25 mouse cellular contexts compared by ENCODE assay signal in genomic region chr16:44165182-44165581, GRCm38 (mm10). TPM values are rescaled to one million over a fixed set of nuclear protein-coding genes. Genes with fewer than 3 reads are reported as not detected.
DNase-seq lines count a peak whose midpoint lies in the region; ATAC-seq lines count a peak whose summit lies in the region.
"Had no signal": no experiment of that assay in that cellular context is flagged by ENCODE, and none has a peak within 500 bp of the region (broad histone marks: within the 10 kb centered on the region; RNA-seq: fewer than 3 reads in every experiment).

No protein-coding gene starts in this region.

- H3K4me2 ChIP-seq in embryonic facial prominence, embryonic 14.5 days (ENCODE audit: low read depth, low read length): no peak overlapping the region
- H3K4me2 ChIP-seq in midbrain, embryonic 11.5 days: no peak overlapping the region
- no peak overlapping the region for H3K4me2 ChIP-seq in midbrain, embryonic 15.5 days
- H3K4me2 ChIP-seq in hindbrain, embryonic 14.5 days (replicated peaks): no peak overlapping the region
- H3K4me2 ChIP-seq: forebrain, embryonic 12.5 days; heart, embryonic 15.5 days; limb, embryonic 12.5 days; neural tube, embryonic 15.5 days had no signal

- DNase-seq in embryonic facial prominence, embryonic 14.5 days (ENCODE audit: low spot score): peak; percentile 53
- no peak for DNase-seq in embryonic facial prominence, embryonic 10.5 days (ENCODE audit: low spot score)
- DNase-seq in midbrain, embryonic 11.5 days (ENCODE audit: low spot score, missing footprints): peak; percentile 79
- DNase-seq in hindbrain, embryonic 14.5 days (ENCODE audit: low spot score): no peak
- no peak for DNase-seq in layer of hippocampus, postnatal 36 days
- DNase-seq: cerebellum, adult 18-20 months; cerebellum, postnatal 25 days; embryo, embryonic 11 days; gastrocnemius, postnatal 14 days; heart, postnatal 4 days; kidney, adult 8-10 months; kidney, postnatal 14 days; lung, postnatal 10 days; spleen, adult 18-20 months; thymus, adult 18-20 months had no signal

- ATAC-seq in embryonic facial prominence, embryonic 14.5 days (ENCODE audit: low read depth): no peak
- ATAC-seq in midbrain, embryonic 11.5 days (ENCODE audit: low FRiP score): no peak
- ATAC-seq in midbrain, embryonic 15.5 days (replicated peaks): no peak
- ATAC-seq in megakaryocyte progenitor cell, adult 5-6 weeks (replicated peaks; ENCODE audit: poor library complexity): peak; percentile 58
- no peak for ATAC-seq in erythroblast, adult 5-6 weeks (replicated peaks; ENCODE audit: low FRiP score, poor library complexity, severe bottlenecking)
- no peak for ATAC-seq in hindbrain, embryonic 14.5 days (ENCODE audit: low FRiP score)
- ATAC-seq: CD4-positive, CD25-positive, alpha-beta regulatory T cell, adult 4 months; hindbrain, embryonic 16.5 days; midbrain, embryonic 16.5 days had no signal

- H3K36me3 ChIP-seq in embryonic facial prominence, embryonic 14.5 days (ENCODE audit: control insufficient read depth, insufficient read depth, low read length): peaks cover 7% of the 10 kb centered on the region; the same call in 1 of the 2 replicates
- peaks cover 22% of the 10 kb centered on the region for H3K36me3 ChIP-seq in embryonic facial prominence, embryonic 10.5 days (replicated peaks)
- H3K36me3 ChIP-seq in midbrain, embryonic 11.5 days (ENCODE audit: control insufficient read depth, insufficient read depth, low read length): no peaks in the 10 kb centered on the region
- H3K36me3 ChIP-seq in midbrain, embryonic 15.5 days (replicated peaks): no peaks in the 10 kb centered on the region
- H3K36me3 ChIP-seq in hindbrain, embryonic 14.5 days (replicated peaks; ENCODE audit: control insufficient read depth, insufficient read depth): peaks cover 7% of the 10 kb centered on the region
- H3K36me3 ChIP-seq: forebrain, embryonic 12.5 days; neural tube, embryonic 15.5 days had no signal

- H3K4me3 ChIP-seq in embryonic facial prominence, embryonic 14.5 days (ENCODE audit: low read depth, low read length): no peak overlapping the region
- no peak overlapping the region for H3K4me3 ChIP-seq in embryonic facial prominence, embryonic 10.5 days
- no peak overlapping the region for H3K4me3 ChIP-seq in midbrain, embryonic 11.5 days (ENCODE audit: low read depth, low read length)
- no peak overlapping the region for H3K4me3 ChIP-seq in midbrain, embryonic 15.5 days
- H3K4me3 ChIP-seq in hindbrain, embryonic 14.5 days (replicated peaks; ENCODE audit: low read length): no peak overlapping the region
- H3K4me3 ChIP-seq: forebrain, embryonic 12.5 days; heart, embryonic 15.5 days; limb, embryonic 12.5 days; neural tube, embryonic 15.5 days had no signal

- no peaks in the 10 kb centered on the region for H3K27me3 ChIP-seq in embryonic facial prominence, embryonic 14.5 days (replicated peaks; ENCODE audit: control insufficient read depth, insufficient read depth, low read length)
- H3K27me3 ChIP-seq in embryonic facial prominence, embryonic 10.5 days (replicated peaks; ENCODE audit: low read depth, poor library complexity, severe bottlenecking): no peaks in the 10 kb centered on the region
- no peaks in the 10 kb centered on the region for H3K27me3 ChIP-seq in midbrain, embryonic 11.5 days (ENCODE audit: control insufficient read depth, insufficient read depth, low read length)
- no peaks in the 10 kb centered on the region for H3K27me3 ChIP-seq in midbrain, embryonic 15.5 days (replicated peaks)
- H3K27me3 ChIP-seq in hindbrain, embryonic 14.5 days (ENCODE audit: control insufficient read depth, insufficient read depth, low read length): no peaks in the 10 kb centered on the region
- H3K27me3 ChIP-seq: forebrain, embryonic 12.5 days; heart, embryonic 15.5 days; limb, embryonic 12.5 days; neural tube, embryonic 15.5 days had no signal

- H3K27ac ChIP-seq in embryonic facial prominence, embryonic 14.5 days (replicated peaks; ENCODE audit: low read depth, low read length): no peak overlapping the region
- no peak overlapping the region for H3K27ac ChIP-seq in embryonic facial prominence, embryonic 10.5 days (replicated peaks)
- H3K27ac ChIP-seq in midbrain, embryonic 11.5 days (ENCODE audit: low read depth, low read length): no peak overlapping the region
- no peak overlapping the region for H3K27ac ChIP-seq in midbrain, embryonic 15.5 days
- no peak overlapping the region for H3K27ac ChIP-seq in hindbrain, embryonic 14.5 days
- H3K27ac ChIP-seq: forebrain, embryonic 12.5 days; heart, embryonic 15.5 days; limb, embryonic 12.5 days; neural tube, embryonic 15.5 days had no signal

- WGBS in embryonic facial prominence, embryonic 14.5 days: 25% methylated on average over 3 of the region's 3 CpGs
- WGBS in embryonic facial prominence, embryonic 10.5 days: 62% methylated on average over 3 of the region's 3 CpGs
- 69% methylated on average over 3 of the region's 3 CpGs for WGBS in midbrain, embryonic 11.5 days
- 68% methylated on average over 3 of the region's 3 CpGs for WGBS in midbrain, embryonic 15.5 days
- WGBS in hindbrain, embryonic 14.5 days: 64% methylated on average over 3 of the region's 3 CpGs

- H3K9ac ChIP-seq in embryonic facial prominence, embryonic 14.5 days (ENCODE audit: low read depth, low read length): no peak overlapping the region
- H3K9ac ChIP-seq in midbrain, embryonic 11.5 days (ENCODE audit: low read length): no peak overlapping the region
- no peak overlapping the region for H3K9ac ChIP-seq in midbrain, embryonic 15.5 days
- H3K9ac ChIP-seq in hindbrain, embryonic 14.5 days: no peak overlapping the region
- H3K9ac ChIP-seq: forebrain, embryonic 12.5 days; heart, embryonic 15.5 days; limb, embryonic 12.5 days; neural tube, embryonic 15.5 days had no signal

- H3K4me1 ChIP-seq in embryonic facial prominence, embryonic 14.5 days (ENCODE audit: control insufficient read depth, insufficient read depth, low read length): no peaks in the 10 kb centered on the region
- no peaks in the 10 kb centered on the region for H3K4me1 ChIP-seq in embryonic facial prominence, embryonic 10.5 days
- H3K4me1 ChIP-seq in midbrain, embryonic 11.5 days (ENCODE audit: control insufficient read depth, insufficient read depth, low read length): no peaks in the 10 kb centered on the region
- no peaks in the 10 kb centered on the region for H3K4me1 ChIP-seq in midbrain, embryonic 15.5 days
- no peaks in the 10 kb centered on the region for H3K4me1 ChIP-seq in hindbrain, embryonic 14.5 days (replicated peaks; ENCODE audit: control insufficient read depth, insufficient read depth, low read length)
- H3K4me1 ChIP-seq: forebrain, embryonic 12.5 days; heart, embryonic 15.5 days; limb, embryonic 12.5 days; neural tube, embryonic 15.5 days had no signal

- H3K9me3 ChIP-seq in embryonic facial prominence, embryonic 14.5 days (ENCODE audit: control insufficient read depth, low read length): no peaks in the 10 kb centered on the region
- no peaks in the 10 kb centered on the region for H3K9me3 ChIP-seq in embryonic facial prominence, embryonic 10.5 days
- no peaks in the 10 kb centered on the region for H3K9me3 ChIP-seq in midbrain, embryonic 11.5 days (ENCODE audit: control insufficient read depth, low read length)
- no peaks in the 10 kb centered on the region for H3K9me3 ChIP-seq in midbrain, embryonic 15.5 days
- no peaks in the 10 kb centered on the region for H3K9me3 ChIP-seq in hindbrain, embryonic 14.5 days (ENCODE audit: control insufficient read depth, low read length)
- H3K9me3 ChIP-seq: forebrain, embryonic 12.5 days; heart, embryonic 15.5 days; limb, embryonic 12.5 days; neural tube, embryonic 15.5 days had no signal

RNA-seq across cellular contexts. Expression of gene Usf3, which starts 7.9 kb away (rescaled TPM):
- polyA plus RNA-seq in embryonic facial prominence, embryonic 14.5 days (2014; fragmentation: Nextera tagmentation; extraction: Ambion mirVana): 4.7 and 5.5 TPM in 2 replicates
- polyA plus RNA-seq in embryonic facial prominence, embryonic 10.5 days (2016; fragmentation: Nextera tagmentation; extraction: Ambion mirVana): 2.6 TPM in 2 replicates
- 4.1 and 4.6 TPM in 2 replicates for polyA plus RNA-seq in midbrain, embryonic 11.5 days (2014; fragmentation: Nextera tagmentation; extraction: Ambion mirVana)
- 2.8 and 2.9 TPM in 2 replicates for polyA plus RNA-seq in midbrain, embryonic 15.5 days (2015; fragmentation: Nextera tagmentation; extraction: Ambion mirVana)
- 26.5 and 30.7 TPM in 2 replicates for total RNA-seq in megakaryocyte progenitor cell, adult 5-6 weeks (2015)
- total RNA-seq in megakaryocyte progenitor cell, adult 5-6 weeks (2017): 9.4 and 10.0 TPM in 2 replicates
- total RNA-seq in erythroblast, adult 5-6 weeks (2015; ENCODE audit: low replicate concordance): 11.7 and 15.9 TPM in 2 replicates
- total RNA-seq in erythroblast, adult 5-6 weeks (2017; ENCODE audit: low replicate concordance): 4.4 and 7.1 TPM in 2 replicates
- polyA plus RNA-seq in hindbrain, embryonic 14.5 days (2014; fragmentation: Nextera tagmentation; extraction: Ambion mirVana): 4.4 and 4.7 TPM in 2 replicates
- total RNA-seq in layer of hippocampus, postnatal 36 days (2021): 10 to 100 TPM; 36.5 to 46.7 TPM

RNA-seq across cellular contexts. Expression of gene Naa50, which starts 25.6 kb away (rescaled TPM):
- 88.8 and 92.1 TPM in 2 replicates for polyA plus RNA-seq in embryonic facial prominence, embryonic 14.5 days (2014; fragmentation: Nextera tagmentation; extraction: Ambion mirVana)
- 133 and 135 TPM in 2 replicates for polyA plus RNA-seq in embryonic facial prominence, embryonic 10.5 days (2016; fragmentation: Nextera tagmentation; extraction: Ambion mirVana)
- 100 and 111 TPM in 2 replicates for polyA plus RNA-seq in midbrain, embryonic 11.5 days (2014; fragmentation: Nextera tagmentation; extraction: Ambion mirVana)
- polyA plus RNA-seq in midbrain, embryonic 15.5 days (2015; fragmentation: Nextera tagmentation; extraction: Ambion mirVana): 58.6 and 60.8 TPM in 2 replicates
- 164 and 170 TPM in 2 replicates for total RNA-seq in megakaryocyte progenitor cell, adult 5-6 weeks (2015)
- 112 and 129 TPM in 2 replicates for total RNA-seq in megakaryocyte progenitor cell, adult 5-6 weeks (2017)
- 25.6 and 34.9 TPM in 2 replicates for total RNA-seq in erythroblast, adult 5-6 weeks (2015; ENCODE audit: low replicate concordance)
- total RNA-seq in erythroblast, adult 5-6 weeks (2017; ENCODE audit: low replicate concordance): 22.5 and 29.0 TPM in 2 replicates
- polyA plus RNA-seq in hindbrain, embryonic 14.5 days (2014; fragmentation: Nextera tagmentation; extraction: Ambion mirVana): 41.0 and 46.7 TPM in 2 replicates
- total RNA-seq in layer of hippocampus, postnatal 36 days (2021): 10 to 100 TPM; 64.5 to 68.8 TPM

RNA-seq across cellular contexts. Expression of gene Atp6v1a, which starts 25.7 kb away (rescaled TPM):
- polyA plus RNA-seq in embryonic facial prominence, embryonic 14.5 days (2014; fragmentation: Nextera tagmentation; extraction: Ambion mirVana): 75.2 and 76.2 TPM in 2 replicates
- polyA plus RNA-seq in embryonic facial prominence, embryonic 10.5 days (2016; fragmentation: Nextera tagmentation; extraction: Ambion mirVana): 40.5 and 42.8 TPM in 2 replicates
- 72.1 and 81.9 TPM in 2 replicates for polyA plus RNA-seq in midbrain, embryonic 11.5 days (2014; fragmentation: Nextera tagmentation; extraction: Ambion mirVana)
- 128 and 133 TPM in 2 replicates for polyA plus RNA-seq in midbrain, embryonic 15.5 days (2015; fragmentation: Nextera tagmentation; extraction: Ambion mirVana)
- 49.5 and 51.9 TPM in 2 replicates for total RNA-seq in megakaryocyte progenitor cell, adult 5-6 weeks (2015)
- 81.0 and 83.3 TPM in 2 replicates for total RNA-seq in megakaryocyte progenitor cell, adult 5-6 weeks (2017)
- 13.0 and 24.0 TPM in 2 replicates for total RNA-seq in erythroblast, adult 5-6 weeks (2015; ENCODE audit: low replicate concordance)
- 14.2 and 23.6 TPM in 2 replicates for total RNA-seq in erythroblast, adult 5-6 weeks (2017; ENCODE audit: low replicate concordance)
- polyA plus RNA-seq in hindbrain, embryonic 14.5 days (2014; fragmentation: Nextera tagmentation; extraction: Ambion mirVana): 169 and 200 TPM in 2 replicates
- 100 to 1,000 TPM; 559 to 583 TPM for total RNA-seq in layer of hippocampus, postnatal 36 days (2021)

Comparison
In these comparisons a context has a peak if more than half of its experiments do, and no peak if none do; other contexts are left out.
1. DNase-seq: peak in embryonic facial prominence, embryonic 14.5 days (single experiment) and midbrain, embryonic 11.5 days (single experiment); none in embryonic facial prominence, embryonic 10.5 days (single experiment), hindbrain, embryonic 14.5 days (single experiment) and layer of hippocampus, postnatal 36 days (0 of 2).